Mouse (Mus musculus): ENCODE data around the gene Hint3.
A peak's percentile ranks its signal among the peaks of the same experiment; 100 is the strongest.
"Not testable (repeated sequence)": the region's sequence is repeated elsewhere in the genome, so short reads cannot be mapped to it uniquely, and the experiment has no call there.

Hint3 gene

GRCm38 (mm10) chr10:30629513-30629912 is at the start of gene Hint3:
Gene Hint3, minus strand, starts transcription at chr10:30629632.
- no peak for DNase-seq (ENCODE audit: low spot score)

- DNase-seq (ENCODE audit: low spot score), result no peak
These were observed 48.6 kb upstream of the Hint3 start for GRCm38 (mm10) chr10:30678051-30678450.

- DNase-seq (ENCODE audit: low spot score), result no peak
These were observed 45.4 kb upstream of the Hint3 start for GRCm38 (mm10) chr10:30674825-30675224.

GRCm38 (mm10) chr10:30666580-30666979 is 37.1 kb upstream of the Hint3 start:
- DNase-seq (ENCODE audit: low spot score), result no peak

- DNase-seq (ENCODE audit: low spot score), result no peak
These were observed 31.3 kb upstream of the Hint3 start for GRCm38 (mm10) chr10:30660564-30661328.

GRCm38 (mm10) chr10:30655655-30656054 is 26.2 kb upstream of the Hint3 start:
- DNase-seq (ENCODE audit: low spot score), result peak; percentile 32

GRCm38 (mm10) chr10:30647681-30648080 is 18.2 kb upstream of the Hint3 start:
- no peak for DNase-seq (ENCODE audit: low spot score)

GRCm38 (mm10) chr10:30638216-30638615 is 8.8 kb upstream of the Hint3 start:
- no peak for DNase-seq (ENCODE audit: low spot score)

GRCm38 (mm10) chr10:30636474-30637154 is 7.2 kb upstream of the Hint3 start:
- not testable (repeated sequence) for DNase-seq (ENCODE audit: low spot score)

DNA sequence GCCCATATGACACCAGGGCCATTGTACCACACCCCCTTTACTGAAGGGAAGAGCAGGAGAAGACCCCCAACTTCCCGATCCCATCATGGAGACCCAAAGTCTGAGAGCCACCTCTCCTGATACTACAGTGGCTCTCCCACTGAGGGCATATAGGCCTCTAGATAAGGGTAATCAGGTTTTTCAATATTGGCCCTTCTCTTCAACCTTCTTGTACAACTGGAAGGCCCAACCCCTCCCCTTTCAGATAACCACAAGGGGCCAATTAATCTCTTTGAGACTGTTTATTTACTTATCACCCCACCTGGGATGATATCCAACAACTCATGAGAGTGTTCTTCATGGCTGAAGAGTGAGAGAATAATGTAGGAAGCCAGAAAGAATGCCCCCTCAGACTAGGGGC is 3.3 kb upstream of the Hint3 start:
- no peak for DNase-seq (ENCODE audit: low spot score)

- DNase-seq (ENCODE audit: low spot score), result no peak
These were observed 545 bp upstream of the Hint3 start for GRCm38 (mm10) chr10:30629977-30630376.

DNA sequence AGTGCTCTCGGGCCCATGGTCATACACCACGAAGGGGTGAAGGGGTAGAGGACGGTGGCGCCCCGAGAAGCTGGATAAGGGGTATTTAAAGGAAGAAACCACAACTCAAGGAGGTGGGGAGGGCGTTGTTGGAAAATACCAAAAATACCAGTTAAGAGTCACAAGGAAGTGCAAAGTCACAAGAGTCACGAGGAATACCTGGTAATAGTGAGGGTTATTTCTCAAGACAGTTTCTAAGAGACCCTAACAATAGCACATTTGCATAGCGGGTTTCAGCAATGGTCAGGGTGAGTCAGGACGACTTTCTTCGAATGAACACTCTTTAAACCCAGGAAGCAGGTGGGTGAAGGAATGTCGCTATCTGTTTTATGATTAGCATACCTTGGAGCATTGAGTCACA is 988 bp downstream of the Hint3 start:
- DNase-seq (ENCODE audit: low spot score), result not testable (repeated sequence)

GRCm38 (mm10) chr10:30627548-30627947 is 1.9 kb downstream of the Hint3 start:
- DNase-seq (ENCODE audit: low spot score), result no peak

DNA sequence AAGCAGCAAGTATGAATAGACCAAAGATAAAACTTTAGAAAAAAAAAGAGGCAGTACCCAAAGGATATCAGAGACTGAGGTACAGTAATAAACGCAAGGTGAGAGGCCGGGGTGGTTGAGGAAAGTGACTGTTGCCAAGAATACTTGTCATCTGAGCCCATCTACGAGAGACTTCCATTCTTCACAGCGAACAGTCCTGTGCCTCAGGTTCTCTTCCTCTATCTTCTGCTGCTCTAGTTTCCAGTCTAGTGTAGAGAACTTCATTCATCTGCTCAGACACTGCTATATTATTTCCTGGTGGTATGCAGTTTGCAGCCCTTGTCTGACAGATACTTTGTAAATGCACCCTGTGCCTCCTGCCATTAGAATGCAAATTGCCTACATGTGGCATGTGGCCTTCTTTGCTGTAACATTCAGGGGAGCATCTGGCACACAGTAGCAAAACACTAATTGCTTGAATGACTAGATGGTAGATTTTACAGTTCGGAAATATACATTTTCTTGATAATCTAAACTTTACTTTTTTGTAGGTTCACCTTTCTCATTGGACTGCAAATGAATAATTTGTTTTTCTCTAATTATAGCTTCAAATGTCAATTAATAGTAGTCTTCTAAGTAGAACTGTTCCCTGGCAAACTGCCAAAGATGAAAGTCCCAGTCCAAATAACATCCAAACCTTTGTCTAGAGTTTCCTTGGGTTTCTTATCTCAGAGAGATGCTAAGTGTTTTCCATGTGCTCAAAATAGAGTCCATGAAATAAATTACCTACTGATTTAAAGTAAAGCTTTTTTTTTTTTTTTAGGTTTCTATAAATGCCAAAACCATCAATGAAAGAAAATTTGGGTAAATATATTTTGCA is 5.0 kb downstream of the Hint3 start:
- no peak for DNase-seq (ENCODE audit: low spot score)

GRCm38 (mm10) chr10:30622928-30623327 is 6.5 kb downstream of the Hint3 start:
- DNase-seq (ENCODE audit: low spot score), result no peak

GRCm38 (mm10) chr10:30618918-30619210 is 10.6 kb downstream of the Hint3 start:
- no peak for DNase-seq (ENCODE audit: low spot score)

- DNase-seq (ENCODE audit: low spot score), result peak; percentile 98
These were observed 11.1 kb downstream of the Hint3 start for GRCm38 (mm10) chr10:30618091-30618917.

GRCm38 (mm10) chr10:30613039-30613438 is 16.4 kb downstream of the Hint3 start:
- DNase-seq (ENCODE audit: low spot score), result no peak

- DNase-seq (ENCODE audit: low spot score), result no peak
These were observed 19.8 kb downstream of the Hint3 start for GRCm38 (mm10) chr10:30609614-30610013.

- no peak for DNase-seq (ENCODE audit: low spot score)
These were observed 21.3 kb downstream of the Hint3 start for GRCm38 (mm10) chr10:30608109-30608508.

GRCm38 (mm10) chr10:30600542-30600966 is 28.9 kb downstream of the Hint3 start, which contains the start of gene Trmt11:
Gene Trmt11, minus strand, starts transcription at chr10:30600749.
- DNase-seq (ENCODE audit: low spot score), result peak; percentile 91

- peak; percentile 87 for DNase-seq (ENCODE audit: low spot score)
These were observed 29.3 kb downstream of the Hint3 start for GRCm38 (mm10) chr10:30600094-30600534.
